Mouse (Mus musculus) A20 (cell line): ENCODE measurements at regions not wholly inside any gene's neighbourhood (a gene's known extent, or its start where the extent isn't known, plus 50 kb on each side); places are given as distances from the start of the nearest gene placed in this dataset.
"Not testable (repeated sequence)": the region's sequence is repeated elsewhere in the genome, so short reads cannot be mapped to it uniquely, and the experiment has no call there.

ENCODE experiments used
- DNase-seq: peaks from one replicate; pipeline ENCODE4 v3.0.0-alpha.2; 2011; ENCODE audit warnings: low read depth, low spot score

DNA sequence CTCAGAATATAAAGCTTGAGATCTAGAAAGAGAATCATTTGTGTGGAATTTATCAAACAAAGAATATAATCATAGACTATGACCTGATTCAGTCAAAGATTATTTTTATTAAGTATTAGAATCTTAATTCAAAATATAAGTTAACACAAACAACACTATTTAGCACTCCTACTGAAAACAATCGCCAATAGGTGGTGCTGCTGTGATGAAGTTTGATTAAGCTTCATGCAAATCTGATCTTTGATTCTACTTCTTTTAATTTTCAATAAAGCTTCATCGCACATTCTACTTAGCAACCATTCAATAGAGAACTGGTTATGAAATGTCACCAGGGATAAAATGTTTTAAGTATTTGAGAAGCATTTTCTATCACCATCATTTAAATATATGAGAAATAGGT, 1509.9 kb upstream of the Pcdh7 start:
- DNase-seq: peak; percentile 39

DNA sequence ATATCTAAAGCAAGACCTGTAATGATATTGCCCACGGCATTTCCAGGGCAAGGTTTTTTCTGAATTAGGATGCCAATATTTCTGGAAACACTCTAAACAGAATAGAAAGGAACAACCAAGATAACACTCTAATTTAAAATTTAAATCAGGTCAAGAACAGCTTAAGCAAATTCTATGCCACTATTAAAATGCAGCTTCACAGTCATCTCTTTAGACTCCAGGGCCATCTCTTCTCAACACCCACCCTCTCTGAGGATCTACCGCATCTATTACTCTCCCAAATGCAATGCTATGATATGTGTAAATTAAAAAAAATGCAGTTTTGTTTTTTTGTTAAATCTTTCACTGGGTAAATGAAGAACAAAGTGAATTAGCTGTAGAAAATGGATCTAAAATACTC, 1501.9 kb upstream of the Pcdh7 start:
- no peak for DNase-seq

- DNase-seq: no peak
Observed at GRCm38 (mm10) chr5:56266121-56266520, 1451.6 kb upstream of the Pcdh7 start.

GRCm38 (mm10) chr5:56291666-56292065, 1426.1 kb upstream of the Pcdh7 start:
- DNase-seq: not testable (repeated sequence)
